ENCODE assay signal across 11 mouse cellular contexts in genomic region chr19:34151909-34152308, GRCm38 (mm10). TPM values are rescaled to one million over a fixed set of nuclear protein-coding genes. Genes with fewer than 3 reads are reported as not detected.
DNase-seq lines count a peak whose midpoint lies in the region; ATAC-seq and TF ChIP-seq lines count a peak whose summit lies in the region.
"Had no signal": no experiment of that assay in that cellular context is flagged by ENCODE, and none has a peak within 500 bp of the region (broad histone marks: within the 10 kb centered on the region; RNA-seq: fewer than 3 reads in every experiment).

No protein-coding gene starts in this region.

- no peak for ATAC-seq in liver, postnatal 0 days
- 0 out of 2 replicates have a peak, but pooled peaks have one; percentile 61 for ATAC-seq in monocyte, adult 5-6 weeks (replicated peaks; ENCODE audit: insufficient number of reproducible peaks, low FRiP score, low TSS enrichment, poor library complexity, severe bottlenecking)

- TF ChIP-seq EP300 in liver, postnatal 0 days (IDR thresholded peaks at IDR 0.05; ENCODE audit: low read depth), result no peak

- H3K9ac ChIP-seq in liver, postnatal 0 days (replicated peaks), result no peak overlapping the region
- H3K9ac ChIP-seq: neural tube, embryonic 13.5 days had no signal

- WGBS in liver, postnatal 0 days (ENCODE audit: insufficient replicate concordance), result 64% methylated on average over 1 of the region's 1 CpGs
- 84% methylated on average over 1 of the region's 1 CpGs for WGBS in midbrain, embryonic 10.5 days

- no peaks in the 10 kb centered on the region for H3K36me3 ChIP-seq in liver, postnatal 0 days (replicated peaks; ENCODE audit: insufficient read depth, low read length)
- H3K36me3 ChIP-seq in midbrain, embryonic 10.5 days, result no peaks in the 10 kb centered on the region
- H3K36me3 ChIP-seq: neural tube, embryonic 13.5 days had no signal

- no peak for DNase-seq in gastrocnemius, adult 2 months
- no peak for DNase-seq in gastrocnemius, adult 18-20 months (ENCODE audit: low spot score)
- no peak for DNase-seq in liver, postnatal 0 days
- no peak for DNase-seq in liver
- DNase-seq in ZHBTc4 (ENCODE audit: low read depth, low spot score), result peak; percentile 24
- DNase-seq in urinary bladder, postnatal 10 days (ENCODE audit: low spot score), result no peak
- DNase-seq in midbrain, embryonic 10.5 days (ENCODE audit: low spot score), result no peak

- no peaks in the 10 kb centered on the region for H3K9me3 ChIP-seq in liver, postnatal 0 days (ENCODE audit: low read length)
- H3K9me3 ChIP-seq in midbrain, embryonic 10.5 days (replicated peaks), result no peaks in the 10 kb centered on the region
- H3K9me3 ChIP-seq: neural tube, embryonic 13.5 days had no signal

- no peak overlapping the region for H3K4me3 ChIP-seq in gastrocnemius, adult 2 months
- no peak overlapping the region for H3K4me3 ChIP-seq in liver, postnatal 0 days (ENCODE audit: low read depth, low read length)
- H3K4me3 ChIP-seq in midbrain, embryonic 10.5 days, result no peak overlapping the region
- H3K4me3 ChIP-seq: erythroblast, embryonic 14.5 days; neural tube, embryonic 13.5 days had no signal

- no peak overlapping the region for H3K27ac ChIP-seq in gastrocnemius, adult 2 months
- no peak overlapping the region for H3K27ac ChIP-seq in liver, postnatal 0 days (ENCODE audit: low read depth)
- no peak overlapping the region for H3K27ac ChIP-seq in midbrain, embryonic 10.5 days (replicated peaks)
- H3K27ac ChIP-seq: neural tube, embryonic 13.5 days had no signal

- no peaks in the 10 kb centered on the region for H3K27me3 ChIP-seq in liver, postnatal 0 days (ENCODE audit: insufficient read depth, low read length)
- no peaks in the 10 kb centered on the region for H3K27me3 ChIP-seq in midbrain, embryonic 10.5 days (ENCODE audit: low read depth, poor library complexity, severe bottlenecking)
- H3K27me3 ChIP-seq: neural tube, embryonic 13.5 days had no signal

- no peaks in the 10 kb centered on the region for H3K4me1 ChIP-seq in liver, postnatal 0 days (ENCODE audit: insufficient read depth)
- no peaks in the 10 kb centered on the region for H3K4me1 ChIP-seq in midbrain, embryonic 10.5 days
- H3K4me1 ChIP-seq: neural tube, embryonic 13.5 days had no signal

- H3K4me2 ChIP-seq in liver, postnatal 0 days (ENCODE audit: low read depth, low read length), result no peak overlapping the region
- H3K4me2 ChIP-seq: neural tube, embryonic 13.5 days had no signal

- peak; percentile 67 for TF ChIP-seq CTCF in gastrocnemius, adult 2 months (IDR thresholded peaks at IDR 0.05)
- TF ChIP-seq CTCF in liver, postnatal 0 days (IDR thresholded peaks at IDR 0.05; ENCODE audit: low read depth), result peak; percentile 78

- intact Hi-C loops in gastrocnemius, adult 2 months (cut with DNase I), result no loop called here

RNA-seq across cellular contexts. Expression of gene Ankrd22, which starts 13.9 kb away (rescaled TPM):
- total RNA-seq in gastrocnemius, adult 2 months (2021), result not detected
- not detected for total RNA-seq in gastrocnemius, adult 18-20 months (2021)
- polyA plus RNA-seq in liver, postnatal 0 days (2015; fragmentation: Nextera tagmentation; extraction: Ambion mirVana), result 0.67 and 0.80 TPM in 2 replicates
- total RNA-seq in monocyte, adult 5-6 weeks (2017), result not detected in 3 replicates
- polyA plus RNA-seq in midbrain, embryonic 10.5 days (2016; fragmentation: Nextera tagmentation; extraction: Ambion mirVana), result 0.11 TPM in 1 of 2 replicates, not detected in the other
- total RNA-seq: layer of hippocampus, postnatal 36 days had no signal
- polyA plus RNA-seq: erythroblast, embryonic 14.5 days; neural tube, embryonic 13.5 days had no signal

RNA-seq across cellular contexts. Expression of gene Stambpl1, which starts 40.1 kb away (rescaled TPM):
- under 1 TPM; 0.59 to 0.84 TPM for total RNA-seq in gastrocnemius, adult 2 months (2021)
- total RNA-seq in gastrocnemius, adult 18-20 months (2021), result 1 to 10 TPM in 1 of 2 experiments, under 1 TPM in 1; 0.39 to 1.2 TPM
- 9.2 and 10.3 TPM in 2 replicates for polyA plus RNA-seq in liver, postnatal 0 days (2015; fragmentation: Nextera tagmentation; extraction: Ambion mirVana)
- 9.1 to 16.7 TPM (median 14.9 TPM) in 3 replicates for total RNA-seq in monocyte, adult 5-6 weeks (2017)
- 1.9 and 2.2 TPM in 2 replicates for polyA plus RNA-seq in midbrain, embryonic 10.5 days (2016; fragmentation: Nextera tagmentation; extraction: Ambion mirVana)
- polyA plus RNA-seq: erythroblast, embryonic 14.5 days had no signal

RNA-seq across cellular contexts. Expression of gene Lipm, which starts 51.2 kb away (rescaled TPM):
- total RNA-seq in gastrocnemius, adult 2 months (2021), result not detected
- not detected for total RNA-seq in gastrocnemius, adult 18-20 months (2021)
- not detected in 2 replicates for polyA plus RNA-seq in liver, postnatal 0 days (2015; fragmentation: Nextera tagmentation; extraction: Ambion mirVana)
- total RNA-seq in monocyte, adult 5-6 weeks (2017), result not detected in 3 replicates
- polyA plus RNA-seq in midbrain, embryonic 10.5 days (2016; fragmentation: Nextera tagmentation; extraction: Ambion mirVana), result not detected in 2 replicates
- polyA plus RNA-seq: erythroblast, embryonic 14.5 days; neural tube, embryonic 13.5 days had no signal
